13 mouse cellular contexts compared by ENCODE assay signal in the genomic region with DNA sequence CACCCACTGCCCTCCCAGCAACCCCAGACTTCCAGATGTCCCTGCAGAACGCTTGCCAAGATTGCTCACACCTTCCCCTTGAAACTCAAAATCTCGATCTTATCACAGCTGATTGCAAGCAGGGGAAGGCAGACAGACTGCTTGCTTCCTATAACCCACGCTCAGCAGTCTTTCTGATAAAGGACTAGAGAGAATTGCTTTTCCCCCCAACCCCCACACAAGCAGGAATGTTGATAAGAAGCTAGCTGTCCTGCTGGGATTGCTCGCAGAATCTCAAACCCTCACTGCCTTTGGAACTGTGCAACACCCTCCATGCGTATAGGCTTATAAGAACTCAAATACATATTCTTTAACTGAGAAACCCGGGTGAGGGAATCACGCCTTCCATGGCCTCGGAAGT. TPM values are rescaled to one million over a fixed set of nuclear protein-coding genes. Genes with fewer than 3 reads are reported as not detected.
DNase-seq lines count a peak whose midpoint lies in the region; ATAC-seq lines count a peak whose summit lies in the region.
"Had no signal": no experiment of that assay in that cellular context is flagged by ENCODE, and none has a peak within 500 bp of the region (broad histone marks: within the 10 kb centered on the region; RNA-seq: fewer than 3 reads in every experiment).

No protein-coding gene starts in this region.

- peak overlapping the region; percentile 69 for H3K4me3 ChIP-seq in heart, embryonic 11.5 days (ENCODE audit: low read depth, low read length)
- no peak overlapping the region for H3K4me3 ChIP-seq in midbrain, embryonic 14.5 days (replicated peaks; ENCODE audit: low read depth, low read length)
- H3K4me3 ChIP-seq in midbrain, embryonic 15.5 days, result no peak overlapping the region
- peak overlapping the region; percentile 80 for H3K4me3 ChIP-seq in heart, embryonic 16.5 days (ENCODE audit: low read length)

- no peak; the same call in 1 of the 2 replicates for ATAC-seq in heart, embryonic 11.5 days (replicated peaks; ENCODE audit: insufficient number of reproducible peaks, low FRiP score, low TSS enrichment)
- ATAC-seq in midbrain, embryonic 14.5 days (ENCODE audit: low FRiP score, low TSS enrichment), result no peak
- no peak for ATAC-seq in midbrain, embryonic 15.5 days (replicated peaks)
- ATAC-seq in heart, embryonic 16.5 days (replicated peaks; ENCODE audit: extremely low read depth, insufficient read depth, low FRiP score), result no peak
- ATAC-seq: intestine, postnatal 0 days; Patski had no signal

- DNase-seq in heart, postnatal 36 days, result no peak
- DNase-seq in midbrain, embryonic 14.5 days, result peak; percentile 27
- DNase-seq in yolk sac, embryonic 10.5 days (ENCODE audit: low spot score), result peak; percentile 5
- DNase-seq in ovary, postnatal 14 days (ENCODE audit: low spot score), result no peak
- DNase-seq: lung, adult 18-20 months; thymus, postnatal 36 days had no signal

- 5% methylated on average over 8 of the region's 8 CpGs for WGBS in heart, embryonic 11.5 days (ENCODE audit: insufficient replicate concordance)
- WGBS in midbrain, embryonic 14.5 days, result 22% methylated on average over 8 of the region's 8 CpGs
- 22% methylated on average over 8 of the region's 8 CpGs for WGBS in midbrain, embryonic 15.5 days
- WGBS in heart, embryonic 16.5 days, result 5% methylated on average over 8 of the region's 8 CpGs

- H3K9me3 ChIP-seq in heart, embryonic 11.5 days (replicated peaks; ENCODE audit: control insufficient read depth, low read length), result no peaks in the 10 kb centered on the region
- H3K9me3 ChIP-seq in midbrain, embryonic 14.5 days (ENCODE audit: control insufficient read depth, low read length), result no peaks in the 10 kb centered on the region
- H3K9me3 ChIP-seq in midbrain, embryonic 15.5 days, result no peaks in the 10 kb centered on the region
- H3K9me3 ChIP-seq in heart, embryonic 16.5 days (replicated peaks; ENCODE audit: control insufficient read depth, low read length), result no peaks in the 10 kb centered on the region
- H3K9me3 ChIP-seq: midbrain, embryonic 10.5 days; stomach, embryonic 15.5 days had no signal

- no peak overlapping the region for H3K9ac ChIP-seq in heart, embryonic 11.5 days (ENCODE audit: low read depth, low read length)
- no peak overlapping the region for H3K9ac ChIP-seq in midbrain, embryonic 14.5 days (replicated peaks; ENCODE audit: low read length)
- H3K9ac ChIP-seq in midbrain, embryonic 15.5 days, result no peak overlapping the region
- H3K9ac ChIP-seq in heart, embryonic 16.5 days (ENCODE audit: low read length), result peak overlapping the region; percentile 85

- peak overlapping the region; percentile 79 for H3K27ac ChIP-seq in heart, embryonic 11.5 days (ENCODE audit: low read depth, low read length)
- no peak overlapping the region for H3K27ac ChIP-seq in midbrain, embryonic 14.5 days (replicated peaks; ENCODE audit: low read depth, low read length)
- no peak overlapping the region for H3K27ac ChIP-seq in midbrain, embryonic 15.5 days
- H3K27ac ChIP-seq in heart, embryonic 16.5 days (ENCODE audit: low read length), result peak overlapping the region; percentile 84
- H3K27ac ChIP-seq: stomach, embryonic 15.5 days had no signal

- H3K4me1 ChIP-seq in heart, embryonic 11.5 days (ENCODE audit: control insufficient read depth, insufficient read depth, low read length), result peaks cover 13% of the 10 kb centered on the region
- peaks cover 4% of the 10 kb centered on the region; the same call in 1 of the 2 replicates for H3K4me1 ChIP-seq in midbrain, embryonic 14.5 days (ENCODE audit: control insufficient read depth, insufficient read depth, low read length)
- H3K4me1 ChIP-seq in midbrain, embryonic 15.5 days, result peaks cover 12% of the 10 kb centered on the region; the same call in 1 of the 2 replicates
- H3K4me1 ChIP-seq in heart, embryonic 16.5 days (ENCODE audit: control insufficient read depth, insufficient read depth, low read length), result peaks cover 25% of the 10 kb centered on the region

- H3K27me3 ChIP-seq in heart, embryonic 11.5 days (ENCODE audit: control insufficient read depth, insufficient read depth, low read length), result peaks cover 9% of the 10 kb centered on the region; the same call in 1 of the 2 replicates
- H3K27me3 ChIP-seq in midbrain, embryonic 14.5 days (ENCODE audit: control insufficient read depth, insufficient read depth, low read length), result peaks cover 27% of the 10 kb centered on the region
- H3K27me3 ChIP-seq in midbrain, embryonic 15.5 days (replicated peaks), result peaks cover 31% of the 10 kb centered on the region
- H3K27me3 ChIP-seq in heart, embryonic 16.5 days (ENCODE audit: control insufficient read depth, insufficient read depth, low read length), result peaks cover 6% of the 10 kb centered on the region; the same call in 1 of the 2 replicates

- intact Hi-C loops in heart, postnatal 36 days (cut with DNase I), result no loop called here

- peak overlapping the region; percentile 90 for H3K4me2 ChIP-seq in heart, embryonic 11.5 days
- H3K4me2 ChIP-seq in midbrain, embryonic 14.5 days (ENCODE audit: low read length), result no peak overlapping the region
- no peak overlapping the region for H3K4me2 ChIP-seq in midbrain, embryonic 15.5 days
- peak overlapping the region; percentile 97 for H3K4me2 ChIP-seq in heart, embryonic 16.5 days (ENCODE audit: low read depth, low read length)

- no peaks in the 10 kb centered on the region for H3K36me3 ChIP-seq in heart, embryonic 11.5 days (ENCODE audit: control insufficient read depth, insufficient read depth, low read length)
- H3K36me3 ChIP-seq in midbrain, embryonic 14.5 days (ENCODE audit: control insufficient read depth, insufficient read depth, low read length), result no peaks in the 10 kb centered on the region
- H3K36me3 ChIP-seq in midbrain, embryonic 15.5 days (replicated peaks), result no peaks in the 10 kb centered on the region
- no peaks in the 10 kb centered on the region for H3K36me3 ChIP-seq in heart, embryonic 16.5 days (ENCODE audit: control insufficient read depth, insufficient read depth)
- H3K36me3 ChIP-seq: midbrain, embryonic 10.5 days; stomach, embryonic 15.5 days had no signal

RNA-seq across cellular contexts. Expression of a gene that starts 0.8 kb away (rescaled TPM):
- 7.2 and 7.5 TPM in 2 replicates for polyA plus RNA-seq in heart, embryonic 11.5 days (2014; fragmentation: Nextera tagmentation; extraction: Ambion mirVana)
- total RNA-seq in heart, postnatal 36 days (2021), result 1 to 10 TPM; 6.0 to 6.1 TPM
- polyA plus RNA-seq in midbrain, embryonic 14.5 days (2014; fragmentation: Nextera tagmentation; extraction: Ambion mirVana), result 7.8 and 8.9 TPM in 2 replicates
- 7.0 and 8.5 TPM in 2 replicates for polyA plus RNA-seq in midbrain, embryonic 15.5 days (2015; fragmentation: Nextera tagmentation; extraction: Ambion mirVana)
- polyA plus RNA-seq in heart, embryonic 16.5 days (2015; fragmentation: Nextera tagmentation; extraction: Ambion mirVana), result 2.5 and 3.5 TPM in 2 replicates
- polyA plus RNA-seq: intestine, postnatal 0 days; Patski had no signal

Comparison
In these comparisons a context has a peak if more than half of its experiments do, and no peak if none do; other contexts are left out.
1. H3K27ac ChIP-seq: peak in heart, embryonic 11.5 days (single experiment) and heart, embryonic 16.5 days (single experiment); none in midbrain, embryonic 14.5 days (single experiment) and midbrain, embryonic 15.5 days (single experiment).
2. H3K4me2 ChIP-seq: peak in heart, embryonic 11.5 days (single experiment) and heart, embryonic 16.5 days (single experiment); none in midbrain, embryonic 14.5 days (single experiment) and midbrain, embryonic 15.5 days (single experiment).
3. H3K4me3 ChIP-seq: peak in heart, embryonic 11.5 days (single experiment) and heart, embryonic 16.5 days (single experiment); none in midbrain, embryonic 14.5 days (single experiment) and midbrain, embryonic 15.5 days (single experiment).
4. DNase-seq: peak in midbrain, embryonic 14.5 days (single experiment) and yolk sac, embryonic 10.5 days (single experiment); none in heart, postnatal 36 days (0 of 2) and ovary, postnatal 14 days (single experiment).